Mouse (Mus musculus) adipocyte (in vitro differentiated cells): ENCODE results near the gene Men1.

Experiments used
- DNase-seq: peaks from one replicate; pipeline ENCODE4 v3.0.0-alpha.2; 2016; ENCODE audit warnings: low spot score

Men1 gene

DNA sequence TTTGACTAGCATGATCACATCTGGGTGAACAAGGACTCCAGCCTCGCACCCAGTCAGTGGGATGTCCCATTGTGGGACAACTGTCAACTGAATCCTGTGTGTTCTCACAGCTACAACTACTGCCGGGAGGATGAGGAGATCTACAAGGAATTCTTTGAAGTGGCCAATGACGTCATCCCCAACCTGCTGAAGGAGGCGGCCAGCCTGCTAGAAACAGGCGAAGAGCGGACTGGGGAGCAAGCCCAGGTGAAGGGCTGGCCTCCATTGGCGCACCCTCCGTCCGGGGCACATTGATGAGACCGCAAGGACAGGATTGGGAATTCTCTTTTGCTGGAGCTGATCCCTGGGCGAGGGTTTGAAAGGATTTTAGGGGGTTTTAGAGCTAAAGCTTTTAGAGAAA lies 3.9 kb downstream of the Men1 start:
- no peak for DNase-seq

DNA sequence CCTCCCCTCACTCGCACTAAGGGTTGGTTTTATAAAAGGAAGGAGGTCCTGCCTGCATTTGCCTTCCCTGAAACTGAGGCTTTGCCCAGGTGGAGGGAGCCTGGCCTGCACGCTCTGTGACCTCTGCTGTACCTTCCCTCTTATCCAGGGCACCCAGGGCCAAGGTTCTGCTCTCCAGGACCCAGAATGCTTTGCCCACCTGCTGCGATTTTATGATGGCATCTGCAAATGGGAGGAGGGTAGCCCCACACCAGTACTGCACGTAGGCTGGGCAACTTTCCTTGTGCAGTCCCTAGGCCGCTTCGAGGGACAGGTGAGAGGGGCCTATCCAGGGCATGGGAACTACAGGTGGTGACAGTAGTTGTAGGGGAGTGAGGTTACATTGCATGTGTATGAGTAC lies 4.4 kb downstream of the Men1 start:
- no peak for DNase-seq

DNA sequence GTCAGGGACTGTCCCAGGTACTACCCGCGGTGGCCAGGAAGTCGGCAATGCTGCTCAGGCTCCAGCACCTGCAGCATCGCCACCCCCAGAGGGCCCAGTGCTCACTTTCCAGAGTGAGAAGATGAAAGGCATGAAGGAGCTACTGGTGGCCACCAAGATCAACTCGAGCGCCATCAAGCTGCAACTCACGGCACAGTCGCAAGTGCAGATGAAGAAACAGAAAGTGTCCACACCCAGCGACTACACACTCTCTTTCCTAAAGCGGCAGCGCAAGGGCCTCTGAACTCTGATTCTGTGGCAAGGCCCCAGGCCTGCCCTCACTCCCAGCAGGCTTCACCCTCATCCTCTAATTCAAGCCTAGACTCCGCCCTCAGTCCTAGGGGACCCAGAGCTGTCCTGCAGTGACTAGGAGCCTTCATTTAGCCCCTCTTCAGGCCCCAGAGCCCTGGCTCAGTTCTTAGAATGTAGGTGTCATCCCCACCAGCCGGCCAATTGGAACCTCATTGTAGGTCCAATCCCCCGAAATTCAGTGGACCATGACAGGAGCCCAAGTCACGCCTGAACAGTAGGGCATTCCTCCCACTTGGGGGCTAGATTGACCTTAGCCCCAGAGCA lies 5.2 kb downstream of the Men1 start:
- DNase-seq: no peak

DNA sequence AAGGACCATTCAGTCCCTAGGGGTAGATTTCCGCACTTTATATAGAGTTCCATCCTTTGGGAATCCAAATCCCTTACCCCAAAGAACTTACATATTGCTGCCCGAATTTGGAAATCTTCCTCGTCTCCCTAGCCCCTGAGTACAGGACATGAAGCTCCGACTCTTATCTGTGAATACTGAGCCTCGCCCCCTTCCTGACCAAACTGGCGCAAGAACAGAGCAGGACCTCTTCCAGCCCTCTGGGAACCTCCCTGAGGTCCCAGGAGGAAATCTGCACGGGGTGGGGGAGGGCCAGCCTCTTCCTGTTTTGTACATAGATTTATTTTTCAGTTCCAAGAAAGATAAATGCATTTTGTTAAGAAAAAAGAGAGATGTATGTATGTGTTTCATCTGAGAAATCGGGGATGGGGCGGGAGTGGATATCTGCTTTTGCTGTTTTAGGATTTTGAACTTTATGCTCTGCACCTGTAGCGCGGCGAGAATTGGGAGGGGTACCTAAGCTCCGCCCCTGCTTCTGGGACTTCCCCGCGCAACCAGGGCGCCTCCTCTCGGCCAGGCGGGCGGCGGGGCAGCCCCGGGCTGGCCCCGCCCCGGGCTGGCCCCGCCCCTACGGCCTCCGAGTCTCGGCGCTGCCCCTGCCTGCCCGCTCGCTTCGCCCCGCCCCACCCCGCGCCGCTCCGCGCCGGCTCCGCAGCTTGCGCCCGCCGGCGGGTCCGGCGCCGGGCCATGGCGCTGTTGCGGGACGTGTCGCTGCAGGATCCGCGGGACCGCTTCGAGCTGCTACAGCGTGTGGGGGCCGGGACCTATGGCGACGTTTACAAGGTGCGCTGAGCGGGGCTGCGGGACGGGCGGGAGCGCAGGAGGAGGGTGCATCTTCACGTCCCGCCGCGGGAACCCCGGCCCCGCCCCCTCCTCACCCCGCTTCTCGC lies 6.0 kb downstream of the Men1 start, which contains the start of gene Map4k2:
Gene Map4k2, plus strand, starts transcription at position 612 of the 929 bp plus-strand sequence.
- peak; percentile 75 for DNase-seq

DNA sequence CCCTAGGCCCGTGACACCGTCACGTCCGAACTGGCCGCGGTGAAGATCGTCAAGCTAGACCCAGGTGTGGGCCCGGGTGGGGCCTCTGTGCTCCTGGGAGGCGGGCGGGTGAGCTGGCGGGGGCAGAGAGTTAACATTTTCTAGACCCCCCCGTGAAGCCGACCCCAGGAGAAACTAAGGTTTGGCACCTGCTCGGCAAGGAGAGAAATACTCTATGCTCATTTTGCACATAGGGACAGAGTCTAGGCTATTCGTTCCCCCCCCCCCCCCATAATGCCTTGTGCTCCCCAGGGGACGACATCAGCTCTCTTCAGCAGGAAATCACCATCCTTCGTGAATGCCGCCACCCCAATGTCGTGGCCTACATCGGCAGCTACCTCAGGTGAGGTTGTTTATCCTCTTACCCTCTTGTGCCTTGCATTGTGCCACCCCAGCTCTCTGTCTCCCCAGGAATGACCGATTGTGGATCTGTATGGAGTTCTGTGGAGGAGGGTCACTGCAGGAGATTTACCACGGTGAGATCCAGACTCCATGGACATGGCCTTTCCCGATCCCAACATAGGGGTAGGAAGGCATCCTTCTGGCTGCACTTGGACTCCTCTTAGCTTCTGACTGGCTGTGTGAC lies 6.8 kb downstream of the Men1 start:
- DNase-seq: no peak

DNA sequence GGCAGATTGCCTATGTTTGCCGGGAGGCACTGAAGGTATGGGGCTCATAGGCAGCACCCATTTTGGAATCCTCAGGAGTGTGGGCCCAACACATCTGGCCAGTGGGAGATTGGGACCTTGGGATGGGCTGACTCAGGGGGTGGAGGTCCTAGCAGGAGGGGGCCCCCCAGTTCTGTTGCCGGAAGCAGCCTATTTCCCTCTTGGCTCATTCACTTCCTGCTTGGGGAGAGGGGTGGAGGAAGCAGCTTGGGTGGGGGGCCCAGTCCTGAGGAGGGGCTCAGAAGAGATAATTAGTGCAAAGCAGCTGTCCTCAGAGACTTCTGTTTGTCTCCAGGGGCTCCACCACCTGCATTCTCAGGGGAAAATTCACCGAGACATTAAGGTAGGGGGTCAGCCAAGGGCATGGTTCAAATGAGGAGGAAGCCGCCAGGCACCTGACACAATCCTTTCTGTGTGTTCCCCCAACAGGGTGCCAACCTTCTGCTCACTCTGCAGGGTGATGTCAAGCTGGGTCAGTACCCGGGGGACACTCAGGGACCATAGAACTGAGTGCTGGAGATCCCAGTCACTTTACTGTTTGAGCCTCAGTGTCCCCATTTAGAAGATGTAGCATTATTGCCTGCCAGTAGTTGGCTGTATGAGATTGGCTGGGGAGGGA lies 7.6 kb downstream of the Men1 start:
- no peak for DNase-seq

DNA sequence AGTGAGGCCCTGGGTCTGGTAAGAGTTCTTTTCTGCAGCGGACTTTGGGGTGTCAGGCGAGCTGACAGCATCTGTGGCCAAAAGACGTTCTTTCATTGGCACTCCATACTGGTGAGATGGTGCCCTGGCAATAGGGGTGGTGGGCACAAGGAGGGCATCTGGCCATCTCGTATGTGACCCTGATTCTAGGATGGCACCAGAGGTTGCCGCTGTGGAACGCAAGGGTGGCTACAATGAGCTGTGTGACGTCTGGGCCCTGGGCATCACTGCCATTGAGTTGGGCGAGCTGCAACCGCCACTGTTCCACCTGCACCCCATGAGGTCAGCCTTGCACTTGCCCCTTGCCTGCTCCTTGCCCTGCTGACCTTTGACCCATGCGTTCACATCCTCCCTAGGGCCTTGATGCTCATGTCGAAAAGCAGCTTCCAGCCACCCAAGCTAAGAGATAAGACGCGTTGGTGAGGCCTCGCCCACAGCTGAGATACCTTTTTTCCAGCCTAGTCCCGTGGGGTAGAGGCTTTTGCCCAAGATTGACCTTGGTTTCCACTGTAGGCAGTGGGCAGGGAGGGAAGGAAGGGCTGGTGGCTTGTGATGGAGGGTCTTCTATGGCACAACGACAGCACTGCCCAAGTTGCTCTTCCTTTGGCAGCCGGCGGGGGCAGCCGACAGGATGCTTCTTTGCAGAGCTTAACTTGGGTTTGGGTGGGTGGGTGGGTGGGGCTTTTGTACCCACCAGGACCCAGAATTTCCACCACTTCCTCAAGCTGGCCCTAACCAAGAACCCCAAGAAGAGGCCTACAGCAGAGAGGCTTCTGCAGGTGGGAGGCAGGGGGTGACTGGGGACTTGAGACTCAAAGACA lies 8.5 kb downstream of the Men1 start:
- DNase-seq: no peak

DNA sequence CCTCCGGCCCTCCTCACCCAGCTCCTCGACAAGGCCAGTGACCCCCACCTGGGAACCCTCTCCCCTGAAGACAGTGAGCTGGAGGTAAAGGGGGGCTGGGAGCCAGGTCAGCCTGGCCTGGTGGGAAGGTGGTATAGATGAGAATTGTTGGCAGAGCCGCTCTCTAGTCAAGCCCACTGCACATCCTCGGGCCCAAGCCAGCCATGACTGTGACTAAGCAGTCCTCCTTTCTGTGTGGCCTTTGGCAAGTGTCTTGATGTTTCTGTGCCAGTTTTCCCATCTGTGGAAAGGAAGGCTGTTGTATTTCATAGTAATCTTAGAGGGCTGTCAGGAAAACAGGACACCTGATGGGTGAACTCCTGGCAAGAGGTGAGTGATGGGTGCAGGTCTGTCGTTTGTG lies 9.2 kb downstream of the Men1 start:
- DNase-seq: no peak

DNA sequence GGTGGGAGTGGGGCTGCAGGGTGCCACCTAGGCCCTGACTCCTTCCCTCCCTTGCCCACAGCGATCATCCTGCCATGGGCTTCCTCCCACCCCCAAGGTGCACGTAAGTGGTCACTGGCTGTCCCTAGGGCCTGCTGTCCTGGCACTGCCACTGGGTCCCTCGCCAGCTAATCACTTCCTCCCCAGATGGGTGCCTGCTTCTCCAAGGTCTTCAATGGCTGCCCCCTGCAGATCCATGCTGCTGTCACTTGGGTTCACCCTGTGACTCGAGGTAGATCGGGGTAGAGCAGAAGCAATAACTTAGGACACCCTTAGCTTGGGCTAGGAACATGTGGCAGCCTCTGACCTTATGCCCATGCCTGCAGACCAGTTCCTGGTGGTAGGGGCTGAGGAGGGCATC lies 11.2 kb downstream of the Men1 start:
- no peak for DNase-seq

DNA sequence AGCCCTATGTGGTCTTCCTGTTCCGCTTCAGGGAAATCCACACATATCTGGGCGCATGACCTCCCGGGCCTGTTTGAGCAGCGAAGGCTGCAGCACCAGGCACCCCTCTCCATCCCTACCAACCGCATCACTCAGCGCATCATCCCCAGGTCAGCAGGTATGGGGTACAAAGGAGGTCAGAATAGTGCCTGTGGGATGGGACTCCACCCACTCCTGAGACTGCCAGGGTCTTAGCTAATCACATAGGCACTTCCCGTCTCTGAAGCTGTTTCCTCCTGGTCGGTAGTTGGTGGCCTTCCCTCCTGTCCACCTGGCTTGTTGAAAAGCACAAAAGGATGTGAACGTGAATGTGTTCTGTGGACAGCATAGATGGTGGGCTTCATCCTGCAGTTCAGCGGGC lies 11.9 kb downstream of the Men1 start:
- no peak for DNase-seq

DNA sequence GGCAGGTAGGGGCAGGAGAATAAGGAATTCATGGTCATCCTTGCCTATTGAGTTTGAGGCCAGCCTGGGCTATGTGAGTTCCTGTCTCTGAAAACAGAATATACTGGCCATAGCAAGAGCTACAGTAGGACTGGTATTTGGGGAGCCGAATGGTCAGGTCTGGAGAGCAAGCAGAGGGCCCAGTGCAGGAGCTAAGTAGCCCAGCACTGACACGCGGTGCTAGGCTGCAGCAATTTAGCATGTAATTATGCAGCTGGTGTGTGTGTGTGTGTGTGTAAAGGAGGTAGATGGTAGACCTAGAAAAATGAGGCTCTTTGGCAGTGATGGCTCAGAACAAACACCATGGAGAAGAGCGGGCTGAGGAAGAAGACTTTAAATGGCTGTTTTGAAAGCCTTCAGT lies 12.8 kb downstream of the Men1 start:
- no peak for DNase-seq

DNA sequence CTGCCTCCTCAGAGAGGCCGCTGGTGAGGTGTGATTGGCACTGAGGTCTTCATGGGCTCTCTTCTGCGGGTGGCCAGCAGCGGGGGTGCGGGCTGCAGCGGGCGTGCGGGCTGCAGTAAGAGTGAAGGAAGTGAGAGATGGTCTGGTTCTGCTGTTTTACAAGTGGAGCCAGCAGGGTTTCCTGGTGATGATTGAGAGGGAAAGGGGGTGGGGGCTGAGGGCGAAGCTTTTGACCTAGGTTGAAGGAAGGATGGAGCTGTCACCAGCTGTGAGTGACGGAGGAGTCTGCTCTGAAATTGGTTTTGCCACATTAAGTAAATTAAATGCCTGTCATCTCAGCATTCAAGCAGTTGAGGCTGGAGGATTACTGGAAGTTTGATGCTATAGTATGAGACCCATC lies 13.9 kb downstream of the Men1 start:
- DNase-seq: no peak

DNA sequence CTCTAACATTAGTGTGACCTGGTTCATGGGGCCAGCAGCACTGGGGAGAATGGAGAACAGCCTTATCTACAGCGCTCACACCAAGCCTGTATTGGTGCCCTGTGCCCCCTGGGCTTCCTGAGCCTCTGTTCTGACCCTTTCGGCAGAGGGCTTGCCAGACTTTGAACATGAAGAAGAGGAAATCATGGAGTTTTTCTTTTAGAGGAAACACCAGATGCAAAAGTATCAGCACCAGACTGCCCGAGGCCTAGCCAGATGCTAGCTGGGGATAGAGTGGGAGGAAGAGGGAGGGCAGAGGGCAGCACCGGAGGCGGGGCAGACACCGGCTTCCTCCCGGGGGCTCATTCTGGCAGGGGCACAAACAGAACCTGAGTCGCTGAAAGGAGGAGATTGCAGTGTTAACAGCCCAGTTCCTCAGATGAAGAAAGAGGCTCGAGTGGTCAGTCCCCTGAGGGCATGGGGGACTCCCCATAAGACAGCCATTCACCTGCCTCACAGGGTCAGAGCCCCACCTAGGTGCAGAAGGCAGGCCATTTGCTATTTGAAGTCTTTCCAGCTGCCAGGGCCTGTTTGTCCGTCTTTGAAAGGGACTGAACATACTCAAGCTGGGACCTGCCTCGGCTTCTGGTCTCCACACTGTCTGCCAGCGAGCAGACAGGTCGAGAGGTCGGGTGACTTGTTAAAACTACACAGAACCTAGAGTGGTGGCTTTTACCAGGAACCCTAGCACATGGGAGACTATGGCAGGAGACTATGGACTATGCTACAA lies 14.6 kb downstream of the Men1 start:
- no peak for DNase-seq

DNA sequence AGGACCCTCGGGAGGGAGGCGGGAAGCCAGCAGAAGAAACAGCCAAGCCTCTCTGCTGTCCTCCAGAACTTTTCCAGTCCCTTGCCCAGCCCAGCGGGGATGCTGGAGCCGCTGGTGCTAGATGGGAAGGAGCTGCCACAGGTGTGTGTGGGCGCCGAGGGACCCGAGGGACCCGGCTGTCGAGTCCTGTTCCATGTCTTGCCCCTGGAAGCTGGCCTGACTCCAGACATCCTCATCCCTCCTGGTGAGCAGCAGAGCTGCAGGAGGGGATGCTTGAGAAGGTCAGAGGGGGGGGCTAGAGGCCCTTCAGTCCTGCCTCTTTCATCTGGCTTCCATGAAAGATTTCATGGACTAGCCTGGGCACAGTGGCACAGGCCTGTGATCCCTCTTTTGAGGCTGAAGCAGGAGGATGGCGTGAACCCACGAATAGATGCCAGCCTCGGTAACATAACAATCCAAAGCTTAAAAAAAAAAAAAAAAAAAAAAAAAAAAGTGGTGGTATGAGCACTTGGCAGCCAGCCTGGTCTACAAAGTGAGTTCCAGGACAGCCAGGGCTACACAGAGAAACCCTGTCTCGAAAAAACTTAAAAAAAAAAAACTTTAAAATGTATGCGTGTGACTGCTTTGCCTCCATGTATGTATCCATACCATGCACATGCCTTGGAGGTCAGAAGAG lies 16.8 kb downstream of the Men1 start:
- DNase-seq: no peak

DNA sequence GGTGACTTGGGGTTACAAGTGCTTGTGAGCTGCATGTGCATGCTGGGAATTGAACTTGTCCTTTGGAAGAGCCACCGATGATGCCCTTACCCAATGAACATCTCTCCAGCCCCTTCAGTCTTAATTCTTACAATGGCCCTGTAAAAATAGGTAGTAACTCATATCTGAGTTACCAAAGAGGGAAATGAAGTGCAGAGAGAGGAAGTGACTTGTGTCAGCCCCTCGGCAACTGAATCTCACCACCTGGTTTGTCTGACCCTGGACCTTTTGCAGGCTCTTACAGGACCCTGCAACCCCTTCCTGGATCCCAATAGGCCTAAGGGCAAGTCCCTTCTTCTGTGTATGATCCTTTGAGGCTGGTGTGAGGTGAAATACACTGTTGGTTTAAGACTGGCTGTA lies 17.3 kb downstream of the Men1 start:
- no peak for DNase-seq

DNA sequence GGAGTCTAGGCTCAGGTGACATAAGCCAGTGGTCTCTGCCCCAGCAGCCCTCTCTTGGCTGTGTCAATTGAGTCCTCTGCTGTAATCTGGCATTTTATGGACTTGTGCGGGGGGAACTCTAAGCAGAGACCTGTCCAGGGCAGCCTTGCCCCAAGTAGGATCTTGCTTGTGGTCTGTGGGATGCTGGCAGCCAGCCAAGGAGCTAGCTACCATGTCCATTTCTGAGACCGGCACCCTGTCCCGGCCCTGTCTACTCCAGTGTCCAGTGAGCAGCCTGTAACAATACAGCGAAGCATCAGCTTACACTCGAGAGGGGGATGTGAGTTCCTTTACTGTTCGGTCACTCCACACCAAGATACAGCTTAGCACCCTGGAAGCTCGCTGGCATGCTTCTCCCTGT lies 19.3 kb downstream of the Men1 start:
- no peak for DNase-seq

DNA sequence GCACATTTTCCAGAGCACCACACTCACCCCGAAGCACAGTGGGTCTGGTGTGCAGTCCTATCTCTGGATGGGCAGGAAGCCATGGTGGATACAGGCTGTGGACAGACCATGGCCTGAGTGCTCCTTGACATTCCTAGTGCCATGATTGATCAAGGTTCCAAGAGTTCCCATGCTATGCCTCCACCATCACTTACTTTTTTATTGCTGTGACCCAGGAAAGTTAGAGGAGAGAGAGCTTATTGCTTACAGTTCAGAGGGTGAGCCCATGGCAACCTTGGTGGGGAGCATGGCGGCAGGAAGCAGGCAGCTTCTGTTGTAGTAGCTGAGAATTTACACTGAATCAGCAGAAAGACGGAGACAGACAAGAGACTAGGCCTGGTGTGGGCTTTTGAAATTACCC lies 26.5 kb downstream of the Men1 start:
- DNase-seq: no peak

DNA sequence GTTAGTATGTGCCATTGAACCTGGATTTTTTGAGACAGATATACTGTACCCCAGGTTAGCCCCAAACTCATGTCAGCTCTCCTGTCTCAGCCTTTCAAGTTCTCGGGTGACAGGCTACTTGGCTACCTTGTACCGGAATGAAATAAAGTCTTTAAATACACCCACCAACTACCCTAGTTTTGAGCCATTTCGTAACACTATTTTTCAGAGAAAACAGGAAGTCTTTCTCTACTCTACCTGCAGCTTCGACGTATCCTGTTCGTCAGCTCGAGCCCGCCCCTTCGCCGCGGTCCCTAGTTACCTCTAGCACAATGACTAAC lies 28.3 kb downstream of the Men1 start:
- no peak for DNase-seq

DNA sequence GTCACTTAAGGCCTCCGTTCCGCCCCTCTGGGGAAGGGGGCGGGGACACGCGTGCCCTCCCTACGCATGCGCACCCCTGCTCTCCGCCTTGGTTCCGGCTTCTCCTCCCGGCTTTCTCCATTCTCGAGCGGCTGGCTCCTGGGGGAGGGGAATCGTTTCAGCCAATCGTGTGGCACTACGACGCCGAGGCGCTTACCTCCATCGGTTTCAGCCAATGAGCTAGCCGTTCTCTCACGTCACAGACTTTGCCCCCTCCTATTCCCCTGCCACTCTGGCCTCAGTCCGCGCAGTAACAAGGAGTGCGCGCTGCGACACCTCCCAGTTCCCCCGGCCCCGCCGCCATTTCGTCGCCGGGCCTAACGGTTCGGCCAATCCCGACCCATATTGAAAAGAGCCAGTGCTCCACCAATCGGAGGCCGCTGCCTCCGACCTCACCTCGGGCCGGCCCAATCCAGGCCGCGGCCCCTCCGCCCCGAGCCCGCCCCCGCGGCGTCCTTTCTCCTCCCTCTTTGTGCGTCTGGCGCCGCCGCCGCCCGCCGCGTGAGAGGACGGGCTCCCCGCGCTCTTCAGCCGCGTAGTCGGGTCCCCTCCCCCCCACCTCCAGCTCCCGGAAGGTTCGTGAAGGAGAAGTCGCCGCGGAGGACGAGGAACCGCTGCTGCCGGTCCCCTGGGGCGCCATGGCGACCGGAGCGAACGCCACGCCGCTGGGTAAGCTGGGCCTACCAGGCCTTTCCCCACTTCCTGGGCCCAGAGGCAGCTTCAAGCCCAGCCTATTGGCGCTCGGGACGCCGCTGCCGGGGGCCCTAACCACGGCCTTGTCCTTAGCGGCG lies 28.8 kb downstream of the Men1 start, which contains the start of gene Sf1:
Gene Sf1, plus strand, starts transcription at position 280 of the 830 bp plus-strand sequence.
- DNase-seq: peak; percentile 100
